Mouse (Mus musculus): ENCODE data around the gene Cenph.
A peak's percentile ranks its signal among the peaks of the same experiment; 100 is the strongest.
"Not testable (repeated sequence)": the region's sequence is repeated elsewhere in the genome, so short reads cannot be mapped to it uniquely, and the experiment has no call there.

Cenph gene

DNA sequence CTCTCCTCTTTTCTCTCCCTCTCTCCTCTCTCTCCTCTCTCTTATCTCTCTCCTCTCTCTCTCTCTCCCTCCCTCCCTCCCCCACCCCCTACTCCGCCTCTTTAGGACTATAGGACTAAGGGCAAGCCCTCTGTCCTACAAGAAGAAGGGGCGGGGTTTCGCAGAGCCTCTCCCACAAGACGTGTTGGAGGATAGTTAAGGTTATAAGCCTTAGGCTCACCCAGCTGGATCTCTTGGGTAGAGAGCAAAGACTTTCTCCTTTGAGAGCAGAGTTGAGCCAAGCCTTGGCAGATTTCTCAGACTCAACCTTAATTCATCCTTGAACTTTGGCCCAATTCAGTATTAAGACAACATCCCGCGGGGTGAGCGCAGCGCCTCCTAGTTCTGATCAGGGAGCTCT, 27.1 kb downstream of the Cenph start:
- no peak for DNase-seq (ENCODE audit: low read depth, low spot score)

DNA sequence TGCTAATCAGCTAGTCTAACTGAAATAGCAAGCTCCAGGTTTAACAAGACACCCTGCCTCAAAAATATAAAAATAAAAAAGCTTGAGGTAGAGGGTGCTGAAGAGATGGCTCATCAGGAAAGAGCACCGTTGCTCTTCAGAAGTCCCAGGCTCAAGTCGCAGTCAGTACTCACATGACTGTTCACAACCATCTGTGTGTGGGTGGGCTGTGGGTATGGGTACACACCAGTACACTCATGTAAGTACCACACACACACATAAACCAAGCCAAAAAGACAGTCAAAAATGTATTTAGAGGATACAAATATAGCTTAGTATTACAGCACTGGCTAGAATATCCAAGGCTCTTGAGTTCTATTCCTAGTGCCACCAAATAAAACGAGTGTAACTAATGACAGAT, 29.6 kb downstream of the Cenph start:
- DNase-seq (ENCODE audit: low read depth, low spot score), result no peak

DNA sequence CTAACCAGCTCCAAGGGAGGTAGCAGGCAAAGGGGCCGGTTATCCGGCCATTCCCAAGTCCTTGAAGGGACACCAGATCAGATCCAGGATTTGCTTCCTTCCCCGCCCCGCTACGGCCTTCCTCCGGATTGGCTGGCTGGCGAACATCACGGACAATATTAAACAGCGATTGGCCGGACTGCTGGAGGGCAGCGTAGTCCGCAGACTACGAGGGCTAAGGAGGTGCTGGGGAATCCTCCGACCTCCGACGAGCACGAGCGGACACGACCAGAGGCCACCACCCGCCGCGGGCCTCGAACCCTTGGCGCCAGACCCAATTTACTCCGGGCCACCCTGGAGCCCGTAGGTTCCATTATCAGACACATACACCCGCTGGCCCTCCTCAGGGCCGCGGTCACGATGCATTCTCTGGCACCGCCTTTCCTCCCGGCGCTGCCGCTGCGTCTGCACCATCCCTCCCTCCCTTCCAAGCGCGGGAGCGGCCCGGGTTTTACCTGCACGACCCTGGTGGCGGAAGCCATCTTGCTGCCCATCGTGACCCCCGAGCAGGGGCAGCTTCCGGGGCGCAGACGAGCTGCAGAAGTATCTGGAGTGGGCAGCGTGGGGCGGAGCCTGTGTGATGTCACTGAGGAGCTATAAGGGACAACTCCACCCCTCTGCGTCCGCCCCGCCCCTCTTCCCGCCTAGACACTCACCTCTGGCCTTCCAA, 31.5 kb downstream of the Cenph start, which contains the start of gene Mrps36:
Gene Mrps36, minus strand, starts transcription at position 624 of the 709 bp plus-strand sequence.
- peak; percentile 88 for DNase-seq (ENCODE audit: low read depth, low spot score)

DNA sequence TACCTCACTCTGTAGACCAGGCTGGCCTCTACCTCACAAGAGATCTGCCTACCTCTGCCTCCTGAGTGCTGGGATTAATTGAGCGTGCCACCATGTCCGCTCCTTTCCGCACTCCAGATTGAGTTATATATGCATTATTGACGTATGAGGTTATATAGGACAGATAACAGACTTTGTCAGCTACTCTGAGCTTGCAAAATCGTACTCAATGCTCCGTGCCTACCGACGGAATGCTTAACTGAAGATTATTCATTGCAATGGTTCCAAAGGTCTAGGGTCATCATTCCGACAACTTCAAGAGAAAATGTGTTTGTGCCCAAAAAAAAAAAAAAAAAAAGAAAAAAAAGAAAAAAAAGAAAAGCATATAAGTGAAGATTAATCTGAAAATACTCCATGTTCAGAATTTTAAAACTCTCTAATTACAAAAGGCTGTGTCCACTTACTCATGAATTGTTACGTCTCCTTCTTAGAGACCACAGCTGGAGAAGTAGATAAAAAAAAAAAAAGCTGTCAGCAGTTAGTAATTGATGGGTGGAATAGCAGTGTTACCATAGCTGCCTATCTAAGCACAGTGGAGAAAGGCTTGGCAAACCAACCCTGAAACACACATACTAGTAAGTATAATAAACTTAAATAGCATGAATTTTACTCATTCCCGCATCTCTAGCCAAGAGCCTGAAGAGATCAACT, 32.2 kb downstream of the Cenph start:
- DNase-seq (ENCODE audit: low read depth, low spot score), result no peak

DNA sequence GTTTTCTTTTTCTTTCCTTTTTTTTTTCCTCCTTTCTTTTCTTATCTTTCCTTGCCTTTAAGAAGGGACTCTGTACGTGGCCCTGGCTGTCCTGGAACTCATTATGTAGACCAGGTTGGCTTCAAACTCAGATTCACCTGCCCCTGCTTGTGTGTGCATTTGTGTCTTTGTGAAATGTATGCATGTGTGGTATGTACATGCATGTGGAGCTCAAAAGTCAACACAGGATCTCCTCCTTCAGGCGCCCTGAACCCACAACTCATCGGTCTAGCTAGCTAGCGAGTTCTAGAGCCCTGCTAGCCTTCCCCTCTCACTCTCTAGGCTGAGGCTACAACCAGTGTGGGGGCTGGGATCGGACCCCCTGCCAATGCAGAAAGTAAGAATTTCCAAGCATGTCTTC, 32.9 kb downstream of the Cenph start:
- no peak for DNase-seq (ENCODE audit: low read depth, low spot score)

DNA sequence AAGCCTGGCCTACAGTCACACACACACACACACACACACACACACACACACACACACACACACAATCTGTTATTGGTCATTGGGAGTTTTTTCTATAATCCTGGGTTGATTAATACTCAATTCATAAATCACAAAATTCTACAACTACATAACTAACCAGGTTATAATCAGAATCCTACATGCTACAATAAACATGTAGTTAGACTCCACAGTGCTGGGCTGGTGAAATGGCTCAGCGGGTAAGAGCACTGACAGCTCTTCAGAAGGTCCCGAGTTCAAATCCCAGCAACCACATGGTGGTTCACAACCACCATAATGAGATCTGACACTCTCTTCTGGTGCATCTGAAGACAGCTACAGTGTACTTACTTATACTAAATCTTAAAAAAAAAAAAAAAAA, 42.9 kb downstream of the Cenph start:
- no peak for DNase-seq (ENCODE audit: low read depth, low spot score)

DNA sequence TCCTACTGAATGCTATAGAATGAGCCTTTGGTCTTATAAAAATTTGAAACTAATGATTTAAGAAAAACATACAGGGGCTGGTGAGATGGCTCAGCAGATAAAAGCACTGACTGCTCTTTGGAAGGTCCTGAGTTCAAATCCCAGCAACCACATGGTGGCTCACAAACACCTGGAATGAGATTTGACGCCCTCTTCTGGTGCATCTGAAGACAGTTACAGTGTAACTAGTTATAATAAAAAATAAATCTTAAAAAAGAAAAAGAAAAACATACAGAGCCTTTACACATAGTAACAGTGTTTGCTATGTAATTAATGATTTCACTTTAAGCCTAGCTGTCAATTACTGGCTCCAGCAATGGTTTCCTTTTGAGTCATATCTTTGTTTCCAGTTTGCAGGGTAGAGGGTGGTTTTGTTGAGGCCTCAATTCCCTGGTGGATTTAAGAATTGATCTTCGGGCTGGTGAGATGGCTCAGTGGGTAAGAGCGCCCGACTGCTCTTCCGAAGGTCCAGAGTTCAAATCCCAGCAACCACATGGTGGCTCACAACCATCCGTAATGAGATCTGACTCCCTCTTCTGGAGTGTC, 44.1 kb downstream of the Cenph start:
- DNase-seq (ENCODE audit: low read depth, low spot score), result not testable (repeated sequence)

DNA sequence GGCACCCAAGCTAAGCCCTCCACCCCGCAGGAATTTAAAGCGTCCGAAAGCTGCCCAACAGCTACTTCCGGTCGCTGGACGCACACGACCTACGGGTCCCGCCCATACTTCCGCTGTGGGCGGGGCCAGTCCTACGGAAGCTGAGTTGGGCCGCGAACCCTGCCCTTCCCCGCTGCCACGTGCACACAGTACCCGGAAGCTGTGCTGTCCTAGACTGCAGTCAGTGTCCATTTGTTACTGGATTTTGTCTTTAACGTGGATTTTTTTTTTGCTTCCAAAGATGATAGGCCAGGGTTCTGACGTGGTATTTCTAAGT, 44.9 kb downstream of the Cenph start, which contains the start of gene Cdk7:
Gene Cdk7, minus strand, starts transcription at position 79 of the 316 bp plus-strand sequence.
- DNase-seq (ENCODE audit: low read depth, low spot score), result peak; percentile 97

DNA sequence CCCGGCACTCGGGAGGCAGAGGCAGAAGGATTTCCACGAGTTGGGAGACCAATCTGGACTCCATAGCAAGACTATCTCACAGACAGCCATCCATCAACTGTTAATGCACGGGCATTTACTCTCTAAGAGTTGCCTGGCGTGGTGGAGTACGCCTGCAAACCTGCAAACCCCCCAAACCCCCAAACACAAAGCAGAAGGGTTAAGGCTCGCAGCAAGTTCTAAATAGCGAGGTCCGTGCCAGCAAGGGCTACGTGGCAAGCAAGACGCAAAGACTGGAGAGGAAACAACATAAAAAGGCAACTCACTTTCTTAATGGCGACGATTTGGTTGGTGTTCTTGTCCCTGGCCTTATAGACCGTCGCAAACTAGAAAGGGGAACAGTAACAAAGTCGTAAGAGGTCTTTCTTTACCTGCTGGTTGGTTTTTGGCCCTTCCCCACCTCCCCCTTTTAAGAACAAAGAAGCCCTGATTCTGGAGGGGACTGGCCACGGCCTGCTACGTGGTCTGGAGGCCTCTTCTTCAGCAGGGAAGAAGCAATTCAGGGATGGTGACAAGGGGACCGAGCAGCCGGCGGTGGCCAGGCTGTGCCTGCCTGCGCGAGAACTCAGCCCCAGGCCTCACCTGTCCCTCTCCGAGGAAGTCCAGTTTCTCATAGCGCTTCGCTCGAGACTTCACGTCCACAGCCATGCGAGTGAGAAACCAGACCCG, 45.4 kb downstream of the Cenph start:
- DNase-seq (ENCODE audit: low read depth, low spot score), result no peak

DNA sequence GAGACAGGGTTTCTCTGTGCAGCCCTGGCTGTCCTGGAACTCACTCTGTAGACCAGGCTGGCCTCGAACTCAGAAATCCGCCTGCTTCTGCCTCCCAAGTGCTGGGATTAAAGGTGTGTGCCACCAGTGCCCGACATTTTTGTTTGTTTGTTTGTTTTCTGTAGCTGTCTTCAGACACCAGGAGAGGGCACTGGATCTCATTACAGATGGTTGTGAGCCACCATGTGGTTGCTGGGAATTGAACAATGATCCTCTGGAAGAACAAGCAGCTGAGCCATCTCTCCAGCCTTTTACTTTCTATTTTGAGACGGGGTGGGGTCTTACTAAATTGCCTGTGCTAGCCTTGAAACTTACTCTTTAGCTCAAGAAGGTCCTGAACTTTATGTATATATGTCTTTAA, 47.2 kb downstream of the Cenph start:
- DNase-seq (ENCODE audit: low read depth, low spot score), result not testable (repeated sequence)

DNA sequence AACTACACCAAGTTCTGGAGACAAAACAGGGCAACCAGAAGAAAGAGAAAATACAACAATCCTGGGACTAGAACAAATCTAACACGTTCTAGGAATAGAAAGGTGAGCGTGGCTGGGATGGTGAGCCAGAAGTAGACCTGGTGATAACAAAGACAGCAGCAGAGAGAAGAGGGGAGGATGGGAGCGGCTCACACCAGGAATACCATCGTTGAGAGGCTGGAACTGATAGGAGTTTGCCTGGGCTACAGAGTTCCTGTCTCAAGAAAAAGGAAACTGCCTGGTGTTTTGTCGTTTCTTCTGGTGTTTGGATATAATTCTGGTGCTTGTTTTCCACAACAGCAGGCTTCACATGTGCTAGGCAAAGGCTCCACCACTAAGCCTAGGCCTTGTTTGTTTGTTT, 47.6 kb downstream of the Cenph start:
- DNase-seq (ENCODE audit: low read depth, low spot score), result no peak

DNA sequence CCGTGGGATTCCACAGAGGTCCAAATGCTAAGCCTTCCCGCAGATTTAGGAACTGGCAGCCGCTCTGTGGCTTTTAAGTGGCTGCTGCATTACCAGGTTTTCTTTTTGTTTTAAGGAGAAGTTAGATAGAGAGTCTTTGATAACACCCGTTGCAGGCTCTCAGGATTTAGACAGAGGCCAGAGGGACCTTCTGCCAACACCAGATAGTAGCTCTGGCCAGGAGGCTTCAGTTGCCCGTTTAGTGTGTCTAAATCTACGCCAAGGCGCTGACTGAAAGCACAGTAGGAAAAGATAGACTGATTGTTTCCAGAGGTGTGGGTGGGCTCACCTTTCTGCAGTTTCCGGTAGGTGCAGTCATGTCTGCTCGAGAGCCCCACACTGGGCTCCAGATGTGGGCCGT, 50.5 kb downstream of the Cenph start:
- no peak for DNase-seq (ENCODE audit: low read depth, low spot score)

DNA sequence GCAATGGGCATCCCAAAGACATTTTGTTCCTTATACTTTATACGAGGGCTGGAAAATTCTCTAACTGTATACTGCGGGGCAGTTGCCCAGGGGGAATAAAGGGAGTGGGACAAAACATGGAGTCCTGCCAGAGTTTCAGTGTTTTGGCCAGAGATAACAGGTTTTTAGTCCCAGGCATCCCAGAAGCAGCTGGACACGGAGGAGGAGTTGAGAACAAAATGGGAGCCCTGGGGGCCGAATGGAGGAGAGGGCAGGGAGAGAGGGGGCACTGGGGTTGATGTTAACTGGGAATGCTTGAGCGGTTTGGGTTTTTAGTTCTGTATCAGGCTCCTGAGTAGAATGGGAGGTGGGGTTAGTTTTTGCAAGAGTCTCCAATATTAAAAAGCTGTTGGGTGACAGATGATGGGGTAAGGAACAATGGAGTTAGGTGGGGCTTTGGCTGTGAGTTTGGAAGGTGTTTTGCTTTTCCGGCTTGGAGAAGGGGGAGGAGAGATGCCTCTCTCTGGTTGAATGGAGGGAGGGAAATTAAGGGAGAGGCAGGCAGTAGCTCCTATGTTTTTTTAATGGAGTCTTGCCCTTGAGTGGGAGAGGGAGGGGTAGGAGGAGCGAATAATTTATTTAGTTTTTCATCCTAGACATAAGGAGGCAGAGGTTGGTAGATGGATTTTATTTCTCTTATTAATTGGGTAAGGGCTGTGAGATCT, 51.5 kb downstream of the Cenph start:
- no peak for DNase-seq (ENCODE audit: low read depth, low spot score)

DNA sequence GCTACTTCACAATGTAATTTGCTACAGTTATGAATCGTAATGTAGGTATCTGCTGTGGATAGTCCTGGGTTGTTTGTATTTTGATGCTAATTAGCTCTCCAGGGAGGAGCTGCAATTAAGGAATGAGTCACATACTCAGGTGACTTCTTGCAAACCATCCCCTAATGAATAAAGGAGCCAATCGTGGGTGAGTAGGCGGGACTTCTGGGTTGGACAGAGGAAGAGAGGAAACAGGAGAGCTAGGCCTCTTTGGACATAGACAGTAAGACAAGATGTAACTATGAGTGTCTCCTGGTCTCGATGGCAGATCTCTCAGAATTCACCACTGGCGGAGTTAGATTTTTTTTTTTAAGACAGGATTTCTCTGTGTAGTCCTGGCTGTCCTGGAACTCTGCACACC, 54.0 kb downstream of the Cenph start:
- DNase-seq (ENCODE audit: low read depth, low spot score), result no peak

DNA sequence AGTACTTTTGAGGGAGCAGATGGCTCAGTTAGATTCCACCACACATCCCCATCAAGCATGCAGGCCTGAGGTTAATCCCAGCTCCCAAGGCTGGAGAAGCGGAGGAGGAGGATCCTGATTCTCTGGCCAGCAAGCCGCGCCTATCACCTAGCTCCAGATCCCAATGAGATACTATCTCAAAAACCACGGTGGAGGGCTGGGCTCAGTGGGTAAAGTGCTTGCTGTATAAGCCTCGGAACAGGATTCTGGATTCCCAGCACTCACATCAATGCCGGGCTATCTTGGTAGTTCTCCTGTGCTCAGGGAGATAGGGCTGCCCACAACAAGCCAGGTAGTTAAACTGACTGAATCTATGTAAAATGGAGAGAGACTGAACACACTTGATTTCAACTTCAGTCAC, 60.2 kb downstream of the Cenph start:
- no peak for DNase-seq (ENCODE audit: low read depth, low spot score)
